Mouse (Mus musculus) neural tube, embryonic 15.5 days (tissue): ENCODE measurements at regions not wholly inside any gene's neighbourhood (a gene's known extent, or its start where the extent isn't known, plus 50 kb on each side); places are given as distances from the start of the nearest gene placed in this dataset.

Experiments used
- ATAC-seq: fragments of 200-750 bp; cut with Nextera tagmentation; 2 replicates; pipeline ENCODE4 v1.8.0; 2017; ENCODE audit warnings: mild to moderate bottlenecking, moderate TSS enrichment, moderate library complexity; ENCODE audit not compliant: low FRiP score
- H3K27ac ChIP-seq: fragments of 300-500 bp; sonication (generic); replicated peaks from 2 replicates; pipeline ENCODE4 v1.5.1; 2015; ENCODE audit warnings: mild to moderate bottlenecking, inconsistent platforms
- H3K27me3 ChIP-seq: fragments of 300-500 bp; sonication (generic); replicated peaks from 2 replicates; pipeline ENCODE4 v1.6.1; 2015; ENCODE audit warnings: inconsistent platforms
- H3K36me3 ChIP-seq: fragments of 300-500 bp; sonication (generic); 2 replicates; pipeline ENCODE4 v1.6.1; 2015; ENCODE audit warnings: inconsistent platforms
- H3K4me1 ChIP-seq: fragments of 300-500 bp; sonication (generic); 2 replicates; pipeline ENCODE4 v1.6.1; 2015; ENCODE audit warnings: inconsistent platforms
- H3K4me2 ChIP-seq: fragments of 300-500 bp; sonication (generic); 2 replicates; pipeline ENCODE4 v1.6.1; 2015; ENCODE audit warnings: inconsistent platforms, mild to moderate bottlenecking, moderate library complexity
- H3K4me3 ChIP-seq: fragments of 300-500 bp; sonication (generic); replicated peaks from 2 replicates; pipeline ENCODE4 v1.5.1; 2015; ENCODE audit warnings: mild to moderate bottlenecking, inconsistent platforms
- H3K9ac ChIP-seq: fragments of 300-500 bp; sonication (generic); replicated peaks from 2 replicates; pipeline ENCODE4 v1.6.1; 2015; ENCODE audit warnings: mild to moderate bottlenecking, inconsistent platforms
- H3K9me3 ChIP-seq: fragments of 300-500 bp; sonication (generic); replicated peaks from 2 replicates; pipeline ENCODE4 v1.6.1; 2016; ENCODE audit warnings: inconsistent platforms
- WGBS: fragments of 180-500 bp; shearing (Covaris S2); methylation state at CpG from one replicate; pipeline ENCODE4 v1.1.7; 2015; ENCODE audit warnings: mixed read lengths; 5-methylcytosine and 5-hydroxymethylcytosine counted together

- H3K9ac ChIP-seq, result no peak overlapping the region
- H3K4me1 ChIP-seq, result no peaks in the 10 kb centered on the region
- no peaks in the 10 kb centered on the region for H3K27me3 ChIP-seq
- no peak overlapping the region for H3K4me3 ChIP-seq
- H3K27ac ChIP-seq, result no peak overlapping the region
- H3K36me3 ChIP-seq, result no peaks in the 10 kb centered on the region
- H3K9me3 ChIP-seq, result no peaks in the 10 kb centered on the region
- no peak for ATAC-seq
- no peak overlapping the region for H3K4me2 ChIP-seq
- WGBS, result 37% methylated on average over 7 of the region's 7 CpGs
Measured at GRCm38 (mm10) chr11:63545516-63545915, 376.6 kb downstream of the Hs3st3b1 start.

DNA sequence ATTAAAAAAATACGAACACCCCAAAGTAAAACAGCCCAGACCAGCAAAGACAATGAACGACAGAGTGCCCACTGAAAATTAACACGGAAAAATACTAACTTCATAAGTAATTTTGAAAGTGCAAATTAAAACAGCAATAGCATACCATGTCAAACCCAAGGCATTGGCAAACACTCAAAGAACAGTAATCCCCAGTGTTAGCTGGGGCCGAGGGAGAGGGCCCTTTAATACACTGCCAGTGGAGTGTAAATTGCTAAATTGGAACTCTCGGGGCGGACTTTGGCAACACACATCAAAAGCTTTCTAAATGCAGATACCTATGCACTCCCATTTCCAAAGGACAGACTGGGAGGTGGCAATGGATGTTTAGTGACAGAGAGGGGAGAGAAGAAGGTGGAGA, 361.6 kb downstream of the Hs3st3b1 start:
- no peak overlapping the region for H3K4me3 ChIP-seq
- no peaks in the 10 kb centered on the region for H3K27me3 ChIP-seq
- H3K9me3 ChIP-seq, result no peaks in the 10 kb centered on the region
- H3K4me2 ChIP-seq, result no peak overlapping the region
- no peak overlapping the region for H3K27ac ChIP-seq
- WGBS, result 73% methylated on average over 6 of the region's 6 CpGs
- no peaks in the 10 kb centered on the region for H3K4me1 ChIP-seq
- ATAC-seq, result no peak
- no peak overlapping the region for H3K9ac ChIP-seq
- no peaks in the 10 kb centered on the region for H3K36me3 ChIP-seq

DNA sequence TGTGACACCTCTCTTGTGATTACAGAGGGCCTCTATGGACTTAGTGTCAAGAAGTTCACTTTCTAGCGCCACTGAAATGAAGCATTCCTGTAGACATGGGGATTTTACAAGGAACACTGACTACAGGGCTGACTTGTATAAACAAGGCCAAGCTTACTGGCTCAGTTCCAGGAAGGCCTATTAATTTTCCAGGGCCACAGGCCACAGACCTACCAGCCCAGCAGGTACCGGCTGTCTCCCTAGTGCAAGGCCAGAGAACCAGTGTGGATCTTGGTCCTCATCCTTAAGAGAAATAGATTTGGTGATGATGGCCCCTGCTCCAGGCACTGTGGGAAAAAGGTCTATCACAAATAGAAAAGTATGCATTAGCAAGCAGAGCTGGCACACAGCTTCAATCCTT, 359.4 kb downstream of the Hs3st3b1 start:
- H3K4me3 ChIP-seq, result no peak overlapping the region
- H3K4me1 ChIP-seq, result no peaks in the 10 kb centered on the region
- H3K9ac ChIP-seq, result no peak overlapping the region
- 74% methylated on average over 2 of the region's 2 CpGs for WGBS
- H3K27me3 ChIP-seq, result no peaks in the 10 kb centered on the region
- H3K27ac ChIP-seq, result no peak overlapping the region
- no peaks in the 10 kb centered on the region for H3K36me3 ChIP-seq
- ATAC-seq, result no peak
- no peak overlapping the region for H3K4me2 ChIP-seq
- H3K9me3 ChIP-seq, result no peaks in the 10 kb centered on the region

DNA sequence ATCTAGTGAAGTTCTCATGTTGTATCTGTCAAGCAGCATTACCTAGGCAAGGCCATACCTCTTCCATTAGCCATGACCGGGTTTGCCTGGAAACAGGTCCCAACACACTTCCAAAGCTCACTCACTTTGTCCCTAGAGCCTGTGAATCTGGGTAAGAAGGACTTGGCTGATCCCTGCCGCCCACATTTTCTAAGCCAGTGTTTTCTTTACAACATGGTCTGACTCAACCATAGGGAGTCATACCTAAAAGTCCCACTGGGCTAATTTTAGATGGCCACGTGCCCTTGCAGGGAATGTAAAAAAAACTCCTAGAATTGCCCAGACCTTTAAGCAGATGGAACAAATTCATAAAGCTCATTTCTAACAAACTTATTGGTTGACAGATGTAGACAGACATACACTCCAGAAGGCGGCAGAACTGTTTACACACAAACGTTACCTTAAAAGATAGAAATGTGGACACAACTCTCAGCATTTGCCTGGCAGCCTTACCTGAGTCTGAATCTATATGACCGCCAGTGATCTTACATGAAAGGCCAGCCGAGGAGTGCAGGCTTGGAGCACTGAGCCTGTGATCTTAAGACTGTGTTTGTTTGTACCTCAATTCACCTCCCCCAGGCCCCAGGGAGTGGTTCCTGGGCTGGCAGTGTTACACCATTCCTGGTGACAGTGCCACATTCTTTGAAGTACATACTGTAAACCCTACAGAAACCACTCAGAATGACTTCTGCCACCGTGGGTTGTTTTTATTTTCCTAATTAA, 356.4 kb downstream of the Hs3st3b1 start:
- no peaks in the 10 kb centered on the region for H3K36me3 ChIP-seq
- 81% methylated on average over 8 of the region's 8 CpGs for WGBS

DNA sequence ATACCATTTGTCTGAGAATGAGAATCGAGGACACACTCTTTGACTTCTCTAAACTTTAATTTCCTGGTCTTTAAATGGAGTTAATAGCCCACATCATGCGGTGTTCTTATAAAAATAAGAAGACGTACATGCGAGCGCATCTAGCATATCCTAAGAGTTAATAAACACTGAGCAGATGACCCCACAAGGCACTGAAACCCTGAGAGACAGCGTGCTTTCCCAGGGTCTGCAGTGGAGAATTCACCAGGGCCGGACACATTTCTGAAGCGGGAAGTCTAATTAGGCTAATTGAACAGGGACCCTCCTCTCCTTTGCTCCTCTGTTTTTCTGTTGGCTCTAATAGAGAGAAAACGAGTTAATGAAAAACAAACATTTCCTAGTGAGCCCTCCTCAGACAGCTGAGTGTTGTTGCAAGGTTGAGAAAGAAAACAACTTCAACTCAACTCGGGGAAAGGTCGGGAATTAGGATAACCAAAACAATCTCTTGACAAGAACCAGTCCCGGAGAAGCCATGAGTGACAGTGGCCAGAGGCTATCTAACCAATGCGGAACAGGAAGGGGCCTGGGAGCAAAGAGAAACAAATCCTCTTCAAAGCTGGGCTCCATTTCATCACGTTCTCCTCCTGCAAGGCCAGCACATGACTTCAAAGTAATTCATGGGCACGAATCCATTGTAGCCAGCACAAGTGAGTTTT, 352.2 kb downstream of the Hs3st3b1 start:
- 66% methylated on average over 15 of the region's 15 CpGs for WGBS
- H3K4me1 ChIP-seq, result no peaks in the 10 kb centered on the region
- H3K36me3 ChIP-seq, result no peaks in the 10 kb centered on the region
- no peak overlapping the region for H3K4me2 ChIP-seq
- no peak overlapping the region for H3K4me3 ChIP-seq
- no peak overlapping the region for H3K27ac ChIP-seq
- no peaks in the 10 kb centered on the region for H3K27me3 ChIP-seq
- no peak overlapping the region for H3K9ac ChIP-seq
- H3K9me3 ChIP-seq, result no peaks in the 10 kb centered on the region
- no peak for ATAC-seq

More for the DNA sequence above, 356.4 kb downstream of the Hs3st3b1 start:
- H3K4me2 ChIP-seq, result no peak overlapping the region
- no peaks in the 10 kb centered on the region for H3K9me3 ChIP-seq
- H3K27me3 ChIP-seq, result no peaks in the 10 kb centered on the region
- no peaks in the 10 kb centered on the region for H3K4me1 ChIP-seq
- no peak overlapping the region for H3K27ac ChIP-seq
- no peak overlapping the region for H3K4me3 ChIP-seq
- no peak overlapping the region for H3K9ac ChIP-seq
- no peak for ATAC-seq

DNA sequence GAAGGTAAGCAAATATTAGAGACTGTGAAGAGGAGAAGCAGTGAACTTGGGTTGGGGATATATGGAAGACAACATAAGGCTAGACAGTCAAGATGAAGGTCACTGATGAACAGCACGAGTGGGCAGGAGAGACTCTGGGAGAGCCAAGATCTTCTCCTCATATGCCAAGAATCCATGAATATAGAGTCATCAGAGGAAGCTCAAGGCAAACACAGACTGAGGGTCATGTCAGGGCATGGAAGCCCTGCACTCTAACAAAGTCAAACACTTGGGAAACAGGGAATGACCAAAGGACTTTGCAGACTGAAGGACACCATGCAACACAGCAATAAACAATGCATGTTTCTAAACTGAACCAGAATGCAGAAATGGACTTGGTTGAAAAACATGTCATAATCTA, 351.4 kb downstream of the Hs3st3b1 start:
- Histone ChIP-seq H3K27ac (no peak overlapping the region), H3K4me1 (no peaks in the 10 kb centered on the region), H3K9ac (no peak overlapping the region), H3K36me3 (no peaks in the 10 kb centered on the region), H3K9me3 (no peaks in the 10 kb centered on the region), H3K4me3 (no peak overlapping the region), H3K27me3 (no peaks in the 10 kb centered on the region), H3K4me2 (no peak overlapping the region)
- ATAC-seq, result no peak
- WGBS, result 86% methylated on average over 1 of the region's 1 CpGs

GRCm38 (mm10) chr11:63573271-63573670, 348.8 kb downstream of the Hs3st3b1 start:
- Histone ChIP-seq H3K4me1 (no peaks in the 10 kb centered on the region), H3K9me3 (no peaks in the 10 kb centered on the region), H3K4me2 (no peak overlapping the region), H3K4me3 (no peak overlapping the region), H3K36me3 (no peaks in the 10 kb centered on the region), H3K27me3 (no peaks in the 10 kb centered on the region), H3K27ac (no peak overlapping the region), H3K9ac (no peak overlapping the region)
- WGBS, result 83% methylated on average over 2 of the region's 2 CpGs
- no peak for ATAC-seq

GRCm38 (mm10) chr11:63583321-63583720, 338.8 kb downstream of the Hs3st3b1 start:
- no peaks in the 10 kb centered on the region for H3K27me3 ChIP-seq
- H3K4me3 ChIP-seq, result no peak overlapping the region
- no peaks in the 10 kb centered on the region for H3K36me3 ChIP-seq
- no peak overlapping the region for H3K27ac ChIP-seq
- H3K9me3 ChIP-seq, result no peaks in the 10 kb centered on the region
- 69% methylated on average over 3 of the region's 3 CpGs for WGBS
- ATAC-seq, result no peak
- H3K9ac ChIP-seq, result no peak overlapping the region
- no peaks in the 10 kb centered on the region for H3K4me1 ChIP-seq
- H3K4me2 ChIP-seq, result no peak overlapping the region

GRCm38 (mm10) chr11:63585216-63585869, 336.7 kb downstream of the Hs3st3b1 start:
- 78% methylated on average over 8 of the region's 8 CpGs for WGBS
- Histone ChIP-seq H3K4me3 (no peak overlapping the region), H3K4me2 (no peak overlapping the region), H3K36me3 (no peaks in the 10 kb centered on the region), H3K9me3 (no peaks in the 10 kb centered on the region), H3K27me3 (no peaks in the 10 kb centered on the region), H3K9ac (no peak overlapping the region), H3K27ac (no peak overlapping the region), H3K4me1 (no peaks in the 10 kb centered on the region)
- ATAC-seq, result no peak

- WGBS, result 83% methylated on average over 4 of the region's 4 CpGs
- Histone ChIP-seq H3K4me1 (no peaks in the 10 kb centered on the region), H3K27ac (no peak overlapping the region)
Measured at GRCm38 (mm10) chr11:63620220-63620619, 301.9 kb downstream of the Hs3st3b1 start.

DNA sequence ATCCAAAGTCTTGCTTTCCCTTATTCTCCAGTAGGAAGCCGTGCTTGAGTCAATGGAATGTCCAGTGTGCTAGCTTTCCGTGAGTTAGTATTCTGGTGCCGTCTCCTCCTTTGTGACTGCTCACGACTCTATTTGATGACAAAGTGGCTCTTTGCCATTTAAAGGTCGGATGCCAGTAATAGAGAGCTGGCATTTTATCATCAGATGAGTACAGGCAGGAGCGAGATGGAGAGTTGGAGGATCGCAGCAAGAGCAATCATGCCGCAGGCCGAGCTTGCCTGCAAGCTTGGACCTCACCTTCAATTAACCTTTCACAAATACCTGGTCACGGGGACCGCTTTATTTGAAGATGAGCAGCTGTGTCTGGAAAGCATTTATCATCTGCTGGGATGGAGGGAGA, 291.8 kb downstream of the Hs3st3b1 start:
- Histone ChIP-seq H3K4me1 (0 out of 2 replicates have a peak, but pooled peaks cover 5% of the 10 kb centered on the region), H3K36me3 (no peaks in the 10 kb centered on the region), H3K27me3 (no peaks in the 10 kb centered on the region), H3K9ac (no peak overlapping the region), H3K4me3 (no peak overlapping the region), H3K9me3 (no peaks in the 10 kb centered on the region), H3K27ac (no peak overlapping the region), H3K4me2 (no peak overlapping the region)
- no peak for ATAC-seq
- WGBS, result 48% methylated on average over 11 of the region's 11 CpGs

More at GRCm38 (mm10) chr11:63620220-63620619, 301.9 kb downstream of the Hs3st3b1 start:
- no peaks in the 10 kb centered on the region for H3K27me3 ChIP-seq
- no peak overlapping the region for H3K4me2 ChIP-seq
- H3K9ac ChIP-seq, result no peak overlapping the region
- no peaks in the 10 kb centered on the region for H3K36me3 ChIP-seq
- H3K9me3 ChIP-seq, result no peaks in the 10 kb centered on the region
- no peak overlapping the region for H3K4me3 ChIP-seq
- ATAC-seq, result no peak

DNA sequence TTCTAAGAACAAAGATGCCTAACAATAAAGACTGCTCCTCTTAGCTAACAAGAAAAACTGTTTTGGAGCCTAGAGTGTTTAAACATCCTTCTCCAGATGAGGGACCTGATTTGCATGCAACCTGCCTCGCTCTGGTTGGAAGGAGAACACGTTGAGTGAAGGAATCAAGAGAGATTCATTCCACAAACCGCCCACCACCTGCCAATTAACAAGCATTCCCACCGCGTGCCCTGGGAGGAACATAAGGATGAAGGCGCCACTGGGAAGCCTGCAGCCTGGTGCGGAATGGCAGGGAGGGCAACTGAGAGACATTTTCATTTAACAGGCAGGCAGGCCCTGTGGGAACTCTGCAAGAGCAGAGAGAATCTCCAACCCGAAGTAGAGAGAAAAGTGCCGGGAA, 265.0 kb downstream of the Hs3st3b1 start:
- Histone ChIP-seq H3K27ac (no peak overlapping the region), H3K9ac (no peak overlapping the region), H3K27me3 (no peaks in the 10 kb centered on the region), H3K9me3 (no peaks in the 10 kb centered on the region), H3K4me3 (no peak overlapping the region), H3K4me1 (peaks cover 7% of the 10 kb centered on the region; the same call in 1 of the 2 replicates), H3K4me2 (no peak overlapping the region), H3K36me3 (no peaks in the 10 kb centered on the region)
- no peak for ATAC-seq
- WGBS, result 51% methylated on average over 9 of the region's 9 CpGs
